Mouse (Mus musculus) liver, adult 2 months (tissue): ENCODE data around the gene Pofut2.

ENCODE experiments used
- CTCF ChIP-seq: fragments of 200-500 bp; IDR thresholded peaks from 2 replicates; pipeline ENCODE4 v1.5.1; 2011; ENCODE audit warnings: low read depth, low read length, control low read depth
- POLR2A ChIP-seq: fragments of 200-500 bp; IDR thresholded peaks from 2 replicates; pipeline ENCODE4 v1.6.1; 2011; ENCODE audit warnings: low read length, control low read depth; ENCODE audit not compliant: insufficient read depth; ENCODE audit errors: extremely low read depth

DNA sequence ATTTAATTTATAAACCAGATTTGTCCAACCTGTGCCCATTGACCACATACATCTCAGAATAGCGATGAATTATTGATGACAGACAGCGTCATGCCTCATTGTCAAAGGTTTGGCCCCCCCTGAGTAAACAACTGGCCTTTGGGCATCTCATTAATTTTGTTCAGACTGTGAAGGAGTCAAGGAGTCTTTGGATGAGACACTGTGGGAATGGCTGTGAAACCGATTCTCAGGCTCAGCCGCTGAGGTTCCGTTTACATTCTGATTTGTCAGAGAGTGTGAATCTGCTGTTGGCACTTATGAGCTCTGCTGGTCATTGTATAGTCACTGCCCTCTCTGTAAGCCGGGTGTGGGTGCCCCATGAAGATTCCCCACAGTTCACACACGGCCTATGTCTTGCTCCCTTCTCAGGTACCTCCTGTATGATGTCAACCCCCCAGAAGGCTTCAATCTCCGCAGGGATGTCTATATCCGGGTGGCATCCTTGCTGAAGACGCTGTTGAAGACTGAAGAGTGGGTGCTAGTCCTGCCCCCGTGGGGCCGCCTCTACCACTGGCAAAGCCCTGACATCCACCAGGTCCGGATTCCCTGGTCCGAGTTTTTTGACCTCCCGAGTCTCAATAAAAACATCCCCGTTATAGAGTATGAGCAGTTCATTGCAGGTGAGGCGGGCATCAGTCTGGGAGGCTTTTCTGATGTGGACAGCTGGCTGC lies 1.3 kb downstream of the Pofut2 start:
- TF ChIP-seq CTCF = no peak
- no peak for TF ChIP-seq POLR2A
